Mouse (Mus musculus) kidney, adult 8-10 months (tissue): ENCODE data around the gene Rpp25l.

Source experiments
- DNase-seq, 2 experiments: peaks; one replicate each; pipeline ENCODE4 v3.0.0; 2022

Rpp25l gene

GRCm38 (mm10) chr4:41670836-41671235 is 42.5 kb downstream of the Rpp25l start:
- no peak for DNase-seq

- no peak for DNase-seq
These were observed 46.7 kb downstream of the Rpp25l start for GRCm38 (mm10) chr4:41666646-41667045.

- DNase-seq = peak in 1 of 2 experiments; percentile 16
These were observed 48.2 kb downstream of the Rpp25l start for GRCm38 (mm10) chr4:41665009-41665675.

GRCm38 (mm10) chr4:41664533-41664932 is 48.8 kb downstream of the Rpp25l start:
- no peak for DNase-seq

GRCm38 (mm10) chr4:41663614-41664013 is 49.7 kb downstream of the Rpp25l start:
- no peak for DNase-seq

- DNase-seq = no peak
These were observed 50.6 kb downstream of the Rpp25l start for GRCm38 (mm10) chr4:41662723-41663122.
